Mouse (Mus musculus) CD4-positive, CD25-positive, alpha-beta regulatory T cell, adult 9 weeks (primary cell): ENCODE measurements around the gene Ndufb11. TPM values are rescaled to one million over a fixed set of nuclear protein-coding genes. Genes with fewer than 3 reads are reported as not detected.

Source experiments
- polyA plus RNA-seq: library from polyadenylated mRNA; unstranded; fragments of 100-300 nt; shearing (Covaris generic); gene quantifications from one replicate; pipeline ENCODE4 v1.2.1, GENCODE M21; 2017

Ndufb11 gene
- 220 TPM for polyA plus RNA-seq

DNA sequence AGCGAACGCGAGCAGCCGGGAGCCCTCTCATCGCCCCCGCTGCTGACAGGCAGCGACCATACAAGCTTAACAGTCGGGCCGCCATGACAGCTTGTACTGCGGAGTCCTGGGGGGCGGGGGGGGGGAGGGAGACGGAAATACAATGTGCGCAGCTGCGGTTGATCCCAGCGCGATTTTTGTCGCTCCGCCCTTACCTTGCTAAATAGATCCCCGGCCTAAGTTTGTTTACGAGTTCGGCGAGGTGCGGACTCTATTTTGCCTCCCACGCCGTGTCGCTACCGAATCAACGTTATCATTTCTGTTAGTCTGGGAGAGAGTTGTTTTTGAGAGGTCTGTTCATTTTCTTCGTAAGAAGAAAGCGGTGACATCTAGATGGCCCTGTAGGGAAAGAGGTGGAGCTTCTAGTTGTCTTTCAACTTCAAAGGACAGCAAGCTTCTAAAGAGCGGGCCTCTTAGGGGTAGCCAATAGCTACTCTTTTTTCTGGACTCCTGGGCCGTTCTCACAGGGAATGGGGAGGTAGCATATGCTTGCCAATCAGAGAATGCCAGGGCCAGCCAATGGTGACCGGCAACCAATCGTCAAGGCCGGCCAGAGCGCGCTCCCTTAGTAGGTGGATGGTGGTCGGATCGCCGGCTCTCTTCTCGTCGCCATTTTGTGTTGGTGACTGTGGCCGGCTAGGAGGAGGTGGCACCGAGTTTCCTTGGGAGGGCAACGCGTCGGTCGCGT is at the start of gene Ndufb11, which contains the start of gene Rbm10:
Gene Ndufb11, minus strand, starts transcription at position 444 of the 727 bp plus-strand sequence.
Gene Rbm10, plus strand, starts transcription at position 328 of the 727 bp plus-strand sequence.

DNA sequence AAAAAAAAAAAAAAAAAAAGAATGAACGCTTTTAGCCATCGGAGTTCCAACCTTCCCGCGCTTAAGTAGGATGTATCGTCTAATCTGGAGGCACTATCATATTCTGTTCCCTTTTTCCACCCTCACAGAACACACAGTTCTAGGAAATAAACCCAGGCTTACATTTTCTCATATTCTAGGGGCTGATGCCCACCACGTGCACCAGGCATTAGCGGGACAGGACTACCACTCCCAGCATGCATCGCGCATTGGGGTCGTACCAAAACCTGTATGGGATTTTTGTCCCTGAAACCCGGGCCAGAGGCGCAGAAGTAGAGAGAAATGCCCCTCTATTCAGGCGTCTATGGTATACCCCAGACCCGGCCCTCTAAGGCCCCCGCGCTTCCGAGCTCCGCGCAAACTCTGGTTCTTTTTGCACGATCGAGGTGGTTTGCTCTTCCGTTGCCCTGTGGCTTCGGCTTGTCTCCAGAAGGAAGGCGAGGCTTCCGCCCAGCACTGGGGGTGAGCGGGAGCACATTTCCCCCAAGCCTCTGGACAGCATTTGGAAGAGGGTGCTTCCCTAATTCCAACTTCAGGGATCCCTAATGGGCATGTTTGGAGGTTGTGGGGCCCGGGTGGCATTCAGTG is 40.7 kb upstream of the Ndufb11 start, which contains the start of gene Uba1:
Gene Uba1, plus strand, starts transcription at position 301 of the 627 bp plus-strand sequence.

Other genes starting within 250 kb of the Ndufb11 start
- gene Jade3, start 191.9 kb downstream of the Ndufb11 start, polyA plus RNA-seq: 2.5 TPM
- not detected for gene Rgn, start 67.8 kb downstream of the Ndufb11 start, polyA plus RNA-seq
- 69.8 TPM for gene Rbm10, start 116 bp downstream of the Ndufb11 start, polyA plus RNA-seq
- 274 TPM for gene Uba1, start 40.7 kb upstream of the Ndufb11 start, polyA plus RNA-seq
- gene Cdk16, start 70.3 kb upstream of the Ndufb11 start, polyA plus RNA-seq: 9.9 TPM
- 24.0 TPM for gene Usp11, start 86.3 kb upstream of the Ndufb11 start, polyA plus RNA-seq
- gene Araf, start 180.2 kb upstream of the Ndufb11 start, polyA plus RNA-seq: 202 TPM